Mouse (Mus musculus): ENCODE data around the gene Ier5l.

DNA sequence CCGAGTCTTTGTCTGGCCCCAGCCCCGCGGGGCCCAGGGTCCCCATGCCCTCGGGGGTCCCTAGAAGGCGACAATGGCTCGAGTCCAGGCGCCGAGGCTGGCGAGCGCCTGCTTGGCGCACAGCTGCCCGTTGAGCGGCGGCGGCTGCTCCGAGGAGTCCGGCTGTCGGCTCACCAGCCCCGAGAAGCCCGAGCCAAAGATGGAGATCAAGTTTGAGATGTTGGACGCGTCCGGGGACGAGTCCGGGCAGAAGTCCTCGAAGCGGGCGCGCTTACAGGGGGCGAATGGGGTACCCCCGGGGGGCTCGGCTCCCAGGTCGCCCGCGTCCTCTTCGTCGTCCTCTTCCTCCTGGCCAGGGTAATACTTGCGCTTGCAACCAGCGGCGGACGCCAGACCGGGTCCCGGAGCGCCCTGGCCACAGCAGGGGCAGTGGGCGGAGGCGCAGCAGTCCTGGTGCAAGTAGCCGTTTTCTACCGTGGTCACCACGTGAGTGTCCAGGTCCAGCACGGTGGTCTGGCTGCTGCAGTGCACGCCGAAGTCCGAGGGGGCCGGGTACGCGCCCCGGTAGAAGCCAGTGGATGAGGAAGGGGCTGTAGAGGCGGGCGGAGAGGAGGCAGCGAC, 1.2 kb downstream of the Ier5l start:
- TF ChIP-seq POLR2A (IDR thresholded peaks at IDR 0.05; ENCODE audit: low read depth, low read length), result no peak
- no peak for TF ChIP-seq CTCF (conservative IDR thresholded peaks at IDR 0.05; ENCODE audit: insufficient read depth, insufficient read length, low read depth, low read length)
